Mouse (Mus musculus) retina, embryonic 14.5 days (tissue): Measurements from ENCODE around the gene 4930596D02Rik.

Source experiments
- DNase-seq: peaks from one replicate; pipeline ENCODE4 v3.0.0-alpha.2; 2015; ENCODE audit warnings: low spot score

The 4930596D02Rik gene

GRCm38 (mm10) chr14:35811878-35812277, at the start of gene 4930596D02Rik:
TSS of gene 4930596D02Rik (minus strand) at chr14:35811978.
- DNase-seq, result no peak

GRCm38 (mm10) chr14:35853254-35853653, 41.5 kb upstream of the 4930596D02Rik start:
- no peak for DNase-seq

GRCm38 (mm10) chr14:35845271-35845670, 33.5 kb upstream of the 4930596D02Rik start:
- DNase-seq, result no peak

DNA sequence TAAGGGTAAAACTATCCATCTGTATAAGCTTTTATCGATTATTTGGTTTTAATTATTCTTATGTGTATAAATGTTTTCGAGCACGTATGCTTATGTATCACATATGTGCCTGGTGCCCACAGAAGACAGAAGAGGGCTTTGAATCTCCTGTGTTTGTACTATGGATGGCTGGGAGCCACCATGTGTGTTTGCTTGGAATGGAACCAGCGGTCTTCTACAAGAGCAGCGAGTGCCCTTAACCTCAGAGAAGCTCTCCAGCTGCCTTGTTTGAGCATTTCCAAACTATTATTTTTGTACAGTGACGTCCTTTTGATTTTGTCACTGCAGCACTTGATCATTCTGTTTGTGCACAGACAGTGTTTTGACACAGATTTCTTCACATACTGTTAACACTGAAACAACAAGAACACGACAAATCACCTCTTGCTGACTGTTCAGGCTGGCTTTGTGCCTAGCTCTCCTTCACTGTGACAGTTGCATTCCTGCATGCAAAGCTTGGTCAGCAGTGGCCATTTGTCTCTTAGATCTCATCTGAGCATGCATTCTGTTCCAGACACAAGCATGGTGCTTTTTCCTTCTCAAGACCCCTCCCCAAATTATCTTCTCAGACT, 30.4 kb upstream of the 4930596D02Rik start:
- DNase-seq, result no peak

- DNase-seq, result no peak
These were observed 19.0 kb downstream of the 4930596D02Rik start for GRCm38 (mm10) chr14:35792656-35793213.

DNA sequence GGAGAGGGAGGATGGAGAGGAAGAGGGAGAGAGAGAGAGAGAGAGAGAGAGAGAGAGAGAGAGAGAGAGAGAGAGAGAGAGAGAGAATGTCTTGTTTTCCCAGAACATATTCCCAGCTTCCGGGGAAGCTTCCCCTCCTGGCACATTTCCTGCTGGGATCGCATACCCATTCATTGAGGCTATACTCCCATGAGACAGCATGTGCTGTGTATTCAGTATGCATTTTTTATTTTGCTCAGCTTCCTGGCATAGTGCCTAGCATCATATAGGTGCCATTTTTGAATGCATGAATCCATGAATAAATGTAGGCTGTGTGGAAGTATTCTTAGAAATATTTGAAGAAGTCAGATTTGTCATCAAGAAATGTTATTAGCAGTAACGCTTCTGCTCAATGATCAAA, 31.7 kb downstream of the 4930596D02Rik start:
- DNase-seq, result no peak

- no peak for DNase-seq
These were observed 38.5 kb downstream of the 4930596D02Rik start for GRCm38 (mm10) chr14:35773306-35773705.
